Comparison of ENCODE assay signal across 9 mouse cellular contexts in the genomic region with DNA sequence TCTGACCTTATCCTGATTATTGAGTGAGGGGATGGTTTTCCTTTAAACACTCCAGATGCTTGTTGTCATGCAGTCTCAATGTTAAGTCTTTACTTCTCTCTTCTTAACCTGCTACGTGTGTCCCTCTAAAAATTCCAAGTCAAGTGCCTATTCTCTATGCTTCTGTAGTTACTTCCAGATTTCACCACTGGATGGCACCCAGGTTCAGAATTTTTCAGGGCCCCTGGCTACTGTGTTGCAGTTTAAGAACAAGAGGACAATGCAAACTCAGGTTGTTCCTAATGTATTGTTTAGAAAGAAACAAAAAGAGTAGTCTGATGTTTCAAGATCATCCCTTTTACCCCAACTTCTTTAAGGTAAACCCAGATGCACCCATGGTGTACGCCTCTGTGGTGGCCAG. TPM values are rescaled to one million over a fixed set of nuclear protein-coding genes. Genes with fewer than 3 reads are reported as not detected.
DNase-seq lines count a peak whose midpoint lies in the region; ATAC-seq and TF ChIP-seq lines count a peak whose summit lies in the region.
"Had no signal": no experiment of that assay in that cellular context is flagged by ENCODE, and none has a peak within 500 bp of the region (broad histone marks: within the 10 kb centered on the region; RNA-seq: fewer than 3 reads in every experiment).

No protein-coding gene starts in this region.

- H3K4me3 ChIP-seq in hindbrain, embryonic 11.5 days (ENCODE audit: low read depth, low read length): no peak overlapping the region
- H3K4me3 ChIP-seq in hindbrain, embryonic 12.5 days: no peak overlapping the region
- no peak overlapping the region for H3K4me3 ChIP-seq in ES-E14 (ENCODE audit: insufficient read depth in 1 of 2, low read depth in 1 of 2, low read length in 2 of 2, poor library complexity in 1 of 2, severe bottlenecking in 1 of 2)
- no peak overlapping the region for H3K4me3 ChIP-seq in left cerebral cortex, adult 2 months
- H3K4me3 ChIP-seq: lung, embryonic 15.5 days had no signal

- no peak overlapping the region for H3K27ac ChIP-seq in hindbrain, embryonic 11.5 days (ENCODE audit: low read depth, low read length)
- no peak overlapping the region for H3K27ac ChIP-seq in hindbrain, embryonic 12.5 days
- no peak overlapping the region for H3K27ac ChIP-seq in ES-E14 (ENCODE audit: insufficient read depth, low read depth, low read length, poor library complexity, severe bottlenecking)
- no peak overlapping the region for H3K27ac ChIP-seq in left cerebral cortex, adult 2 months
- H3K27ac ChIP-seq: lung, embryonic 15.5 days had no signal

- no peaks in the 10 kb centered on the region for H3K36me3 ChIP-seq in hindbrain, embryonic 11.5 days (ENCODE audit: control insufficient read depth, insufficient read depth, low read length)
- H3K36me3 ChIP-seq in hindbrain, embryonic 12.5 days: no peaks in the 10 kb centered on the region
- H3K36me3 ChIP-seq in ES-E14 (ENCODE audit: control insufficient read depth, insufficient read depth, low read length, poor library complexity, severe bottlenecking): no peaks in the 10 kb centered on the region
- H3K36me3 ChIP-seq: lung, embryonic 15.5 days had no signal

- H3K27me3 ChIP-seq in hindbrain, embryonic 11.5 days (ENCODE audit: control insufficient read depth, insufficient read depth, low read length): no peaks in the 10 kb centered on the region
- H3K27me3 ChIP-seq in hindbrain, embryonic 12.5 days: no peaks in the 10 kb centered on the region
- H3K27me3 ChIP-seq: lung, embryonic 15.5 days had no signal

- H3K4me1 ChIP-seq in hindbrain, embryonic 11.5 days (replicated peaks; ENCODE audit: control insufficient read depth, insufficient read depth, low read length): no peaks in the 10 kb centered on the region
- H3K4me1 ChIP-seq in hindbrain, embryonic 12.5 days: no peaks in the 10 kb centered on the region
- H3K4me1 ChIP-seq in ES-E14 (ENCODE audit: control insufficient read depth in 2 of 2, insufficient read depth in 2 of 2, low read length in 2 of 2, poor library complexity in 1 of 2): no peaks in the 10 kb centered on the region
- H3K4me1 ChIP-seq: lung, embryonic 15.5 days had no signal

- in situ Hi-C loops in ES-E14 (cut with MboI; ENCODE audit: low sequenced_read_pairs in 2 of 2, unreplicated experiment in 2 of 2): loop anchor here in 1 of 2 experiments (10.0 kb wide), 1 partner anchor 161 kb away; no protein-coding TSS in a partner anchor

- no peaks in the 10 kb centered on the region for H3K9me3 ChIP-seq in hindbrain, embryonic 11.5 days (ENCODE audit: control insufficient read depth, low read length)
- no peaks in the 10 kb centered on the region for H3K9me3 ChIP-seq in hindbrain, embryonic 12.5 days (replicated peaks)
- no peaks in the 10 kb centered on the region for H3K9me3 ChIP-seq in ES-E14 (ENCODE audit: control insufficient read depth, insufficient read depth, low read depth, low read length)
- H3K9me3 ChIP-seq: lung, embryonic 15.5 days had no signal

- TF ChIP-seq CTCF in left cerebral cortex, adult 2 months (IDR thresholded peaks at IDR 0.05): peak; percentile 71

- intact Hi-C loops in heart, postnatal 14 days (cut with DNase I): loop anchor here (2.0 kb wide), 2 partner anchors 139 to 165 kb away; no protein-coding TSS in a partner anchor
- intact Hi-C loops in left cerebral cortex, adult 2 months (cut with DNase I): loop anchor here (1.0 to 5.0 kb wide), 2 partner anchors 166 to 1983 kb away; no protein-coding TSS in a partner anchor

- WGBS in hindbrain, embryonic 11.5 days: 66% methylated on average over 2 of the region's 2 CpGs
- WGBS in hindbrain, embryonic 12.5 days: 56% methylated on average over 2 of the region's 2 CpGs

- DNase-seq in hindbrain, embryonic 11.5 days (ENCODE audit: low spot score): peak; percentile 71
- DNase-seq in ES-E14 (ENCODE audit: low read depth, low spot score): peak; percentile 40
- peak; percentile 10 for DNase-seq in brain, embryonic 18.5 days (ENCODE audit: low read depth, low spot score)
- DNase-seq in heart, postnatal 14 days: peak; percentile 62 to 79
- DNase-seq in left cerebral cortex, adult 2 months (ENCODE audit: extremely low spot score in 1 of 2, low spot score in 2 of 2): peak; percentile 58 to 63
- DNase-seq in MN1 (ENCODE audit: low spot score): no peak

- no peak overlapping the region for H3K4me2 ChIP-seq in hindbrain, embryonic 11.5 days (replicated peaks; ENCODE audit: low read depth, low read length)
- H3K4me2 ChIP-seq in hindbrain, embryonic 12.5 days (replicated peaks): no peak overlapping the region
- H3K4me2 ChIP-seq: lung, embryonic 15.5 days had no signal

- ATAC-seq in hindbrain, embryonic 11.5 days (ENCODE audit: low FRiP score): peak; percentile 64; the same call in 1 of the 2 replicates
- no peak; the same call in 1 of the 2 replicates for ATAC-seq in hindbrain, embryonic 12.5 days (ENCODE audit: low FRiP score)
- ATAC-seq in neutrophil, adult 5-6 weeks (ENCODE audit: extremely low read depth, insufficient number of reproducible peaks, low FRiP score, poor library complexity, severe bottlenecking): peak; percentile 79

- no peak overlapping the region for H3K9ac ChIP-seq in hindbrain, embryonic 11.5 days (ENCODE audit: low read depth, low read length)
- no peak overlapping the region for H3K9ac ChIP-seq in hindbrain, embryonic 12.5 days
- no peak overlapping the region for H3K9ac ChIP-seq in ES-E14 (ENCODE audit: insufficient read depth, low read depth, low read length, poor library complexity, severe bottlenecking)
- H3K9ac ChIP-seq: lung, embryonic 15.5 days had no signal

TF ChIP-seq in ES-E14, 5 proteins besides CTCF, POLR2A, EP300 and RAD21:
- no peak for TF ChIP-seq ZNF384 (IDR thresholded peaks at IDR 0.05; ENCODE audit: low read depth, low read length)
- TF ChIP-seq ZC3H11A (IDR thresholded peaks at IDR 0.05; ENCODE audit: borderline replicate concordance, low read depth, low read length): peak; percentile 75
- TF ChIP-seq MAFK (IDR thresholded peaks at IDR 0.05; ENCODE audit: insufficient read depth, low read depth, low read length): no peak
TF ChIP-seq in ES-E14: peak in this region for 1.

RNA-seq across cellular contexts. Expression of gene Palld, which starts 8.4 kb away (rescaled TPM):
- polyA plus RNA-seq in hindbrain, embryonic 11.5 days (2014; fragmentation: Nextera tagmentation; extraction: Ambion mirVana): 40.2 and 48.3 TPM in 2 replicates
- polyA plus RNA-seq in hindbrain, embryonic 12.5 days (2016; fragmentation: Nextera tagmentation; extraction: Ambion mirVana): 64.6 and 72.5 TPM in 2 replicates
- total RNA-seq in ES-E14 (2012; rRNA removed): 24.6 and 36.3 TPM in 2 replicates
- 100 to 1,000 TPM; 263 to 269 TPM for total RNA-seq in heart, postnatal 14 days (2021)
- 1 to 10 TPM; 4.1 to 4.9 TPM for total RNA-seq in left cerebral cortex, adult 2 months (2021)
- total RNA-seq in neutrophil, adult 5-6 weeks (2017): 0.70 and 0.74 TPM in 2 replicates

RNA-seq across cellular contexts. Expression of gene Ddx60, which starts 33.8 kb away (rescaled TPM):
- polyA plus RNA-seq in hindbrain, embryonic 11.5 days (2014; fragmentation: Nextera tagmentation; extraction: Ambion mirVana): 0.25 and 0.73 TPM in 2 replicates
- polyA plus RNA-seq in hindbrain, embryonic 12.5 days (2016; fragmentation: Nextera tagmentation; extraction: Ambion mirVana): 0.61 and 0.65 TPM in 2 replicates
- 0.26 and 0.31 TPM in 2 replicates for total RNA-seq in ES-E14 (2012; rRNA removed)
- 1 to 10 TPM in 1 of 2 experiments, under 1 TPM in 1; 1.00 to 1.7 TPM for total RNA-seq in heart, postnatal 14 days (2021)
- total RNA-seq in left cerebral cortex, adult 2 months (2021): 1 to 10 TPM in 1 of 2 experiments, under 1 TPM in 1; 0.44 to 1.2 TPM
- total RNA-seq in neutrophil, adult 5-6 weeks (2017): 50.0 and 51.7 TPM in 2 replicates

Comparison
In these comparisons a context has a peak if more than half of its experiments do, and no peak if none do; other contexts are left out.
1. RNA of gene Ddx60, which starts 33.8 kb away (total RNA-seq): 50.0 to 51.7 TPM in neutrophil, adult 5-6 weeks; 1.00 to 1.7 TPM in heart, postnatal 14 days, 0.44 to 1.2 TPM in left cerebral cortex, adult 2 months and 0.26 to 0.31 TPM in ES-E14; every median in the first group is over 10 times any median in the second.